ENCODE assay signal across 11 mouse cellular contexts in the genomic region with DNA sequence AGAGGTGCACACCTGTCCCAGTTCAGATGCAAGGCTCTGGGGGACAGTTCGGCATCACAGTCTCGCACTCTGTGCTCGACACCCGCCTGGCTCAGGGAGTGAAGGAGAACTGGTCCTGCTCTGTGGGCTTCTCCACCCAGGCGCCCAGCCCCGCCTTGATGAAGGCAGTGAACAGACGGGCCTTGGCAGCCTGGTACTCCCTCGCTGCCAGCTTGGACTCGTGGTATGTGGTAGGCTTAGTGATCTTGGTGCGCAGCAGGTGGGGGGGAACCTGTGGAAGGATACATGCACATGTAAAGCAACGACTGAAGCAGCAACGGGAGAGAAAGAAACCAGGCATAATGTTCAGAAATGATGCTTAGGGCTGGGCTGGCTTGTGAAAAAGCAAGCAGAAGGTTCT. TPM values are rescaled to one million over a fixed set of nuclear protein-coding genes. Genes with fewer than 3 reads are reported as not detected.
DNase-seq lines count a peak whose midpoint lies in the region.
"Had no signal": no experiment of that assay in that cellular context is flagged by ENCODE, and none has a peak within 500 bp of the region (broad histone marks: within the 10 kb centered on the region; RNA-seq: fewer than 3 reads in every experiment).

No protein-coding gene starts in this region.

- peak; percentile 26 to 36 for DNase-seq in left cerebral cortex, adult 18-20 months (ENCODE audit: low spot score in 2 of 2)
- DNase-seq in left cerebral cortex, postnatal 10 days (ENCODE audit: extremely low spot score in 1 of 2, low spot score in 2 of 2), result no peak
- peak; percentile 82 for DNase-seq in cerebellum, adult 11 months
- peak; percentile 92 for DNase-seq in cerebellum, adult 9-10 months
- peak; percentile 27 for DNase-seq in right cerebral cortex, postnatal 14 days
- DNase-seq in urinary bladder, postnatal 36 days (ENCODE audit: low spot score in 2 of 2), result no peak
- DNase-seq in spleen, adult 18-20 months, result no peak
- DNase-seq: adrenal gland, postnatal 25 days; lung, adult 2 months; lung, postnatal 4 days; thymus, adult 2 months had no signal

- intact Hi-C loops in left cerebral cortex, postnatal 10 days (cut with DNase I), result no loop called here

RNA-seq across cellular contexts. Expression of gene Pofut2, which starts 35.7 kb away (rescaled TPM):
- 10 to 100 TPM; 33.4 to 37.9 TPM for total RNA-seq in left cerebral cortex, adult 18-20 months (2021)
- total RNA-seq in left cerebral cortex, postnatal 10 days (2021), result 10 to 100 TPM; 30.0 to 33.5 TPM

Comparison
In these comparisons a context has a peak if more than half of its experiments do, and no peak if none do; other contexts are left out.
1. DNase-seq: peak in left cerebral cortex, adult 18-20 months (2 of 2), cerebellum, adult 11 months (single experiment), cerebellum, adult 9-10 months (single experiment) and right cerebral cortex, postnatal 14 days (single experiment); none in left cerebral cortex, postnatal 10 days (0 of 2), urinary bladder, postnatal 36 days (0 of 2) and spleen, adult 18-20 months (0 of 2).